Mouse (Mus musculus): ENCODE results near the gene Hist2h2ab. TPM values are rescaled to one million over a fixed set of nuclear protein-coding genes. Genes with fewer than 3 reads are reported as not detected.

The Hist2h2ab gene
- polyA plus RNA-seq, 1 experiment from 2014 or later, result 0.92 TPM

- no peaks in the 10 kb centered on the region for H3K9me3 ChIP-seq (replicated peaks; ENCODE audit: control insufficient read depth, low read length)
- H3K36me3 ChIP-seq (ENCODE audit: control insufficient read depth, insufficient read depth, low read length), result peaks cover 24% of the 10 kb centered on the region
- 88% methylated on average over 4 of the region's 4 CpGs for WGBS
- H3K27ac ChIP-seq (ENCODE audit: low read length), result no peak overlapping the region
- no peak for ATAC-seq (ENCODE audit: insufficient read depth, low FRiP score)
- no peaks in the 10 kb centered on the region for H3K27me3 ChIP-seq (ENCODE audit: control insufficient read depth, insufficient read depth, low read length)
- peaks cover 24% of the 10 kb centered on the region for H3K4me1 ChIP-seq (ENCODE audit: control insufficient read depth, insufficient read depth, low read length)
- H3K4me3 ChIP-seq (replicated peaks; ENCODE audit: low read length), result no peak overlapping the region
- H3K9ac ChIP-seq (ENCODE audit: low read length), result no peak overlapping the region
- no peak overlapping the region for H3K4me2 ChIP-seq (ENCODE audit: low read depth, low read length)
Measured at GRCm38 (mm10) chr3:96178427-96178826, 41.2 kb upstream of the Hist2h2ab start.

GRCm38 (mm10) chr3:96178902-96179301, 40.8 kb upstream of the Hist2h2ab start:
- Histone ChIP-seq H3K4me2 (ENCODE audit: low read depth, low read length) (no peak overlapping the region), H3K27ac (ENCODE audit: low read length) (no peak overlapping the region), H3K4me3 (replicated peaks; ENCODE audit: low read length) (no peak overlapping the region), H3K9ac (ENCODE audit: low read length) (no peak overlapping the region), H3K4me1 (ENCODE audit: control insufficient read depth, insufficient read depth, low read length) (peaks cover 24% of the 10 kb centered on the region), H3K9me3 (replicated peaks; ENCODE audit: control insufficient read depth, low read length) (no peaks in the 10 kb centered on the region), H3K36me3 (ENCODE audit: control insufficient read depth, insufficient read depth, low read length) (peaks cover 24% of the 10 kb centered on the region), H3K27me3 (ENCODE audit: control insufficient read depth, insufficient read depth, low read length) (no peaks in the 10 kb centered on the region)
- no peak for ATAC-seq (ENCODE audit: insufficient read depth, low FRiP score)
- 84% methylated on average over 2 of the region's 2 CpGs for WGBS

- no peaks in the 10 kb centered on the region for H3K27me3 ChIP-seq (ENCODE audit: control insufficient read depth, insufficient read depth, low read length)
- no peak overlapping the region for H3K4me2 ChIP-seq (ENCODE audit: low read depth, low read length)
- ATAC-seq (ENCODE audit: insufficient read depth, low FRiP score), result no peak
- peaks cover 22% of the 10 kb centered on the region for H3K36me3 ChIP-seq (ENCODE audit: control insufficient read depth, insufficient read depth, low read length)
- 61% methylated on average over 4 of the region's 4 CpGs for WGBS
- H3K4me1 ChIP-seq (ENCODE audit: control insufficient read depth, insufficient read depth, low read length), result peaks cover 21% of the 10 kb centered on the region
- H3K9ac ChIP-seq (ENCODE audit: low read length), result no peak overlapping the region
- no peaks in the 10 kb centered on the region for H3K9me3 ChIP-seq (replicated peaks; ENCODE audit: control insufficient read depth, low read length)
- H3K4me3 ChIP-seq (replicated peaks; ENCODE audit: low read length), result no peak overlapping the region
- H3K27ac ChIP-seq (ENCODE audit: low read length), result no peak overlapping the region
Measured at GRCm38 (mm10) chr3:96179531-96179930, 40.1 kb upstream of the Hist2h2ab start.

DNA sequence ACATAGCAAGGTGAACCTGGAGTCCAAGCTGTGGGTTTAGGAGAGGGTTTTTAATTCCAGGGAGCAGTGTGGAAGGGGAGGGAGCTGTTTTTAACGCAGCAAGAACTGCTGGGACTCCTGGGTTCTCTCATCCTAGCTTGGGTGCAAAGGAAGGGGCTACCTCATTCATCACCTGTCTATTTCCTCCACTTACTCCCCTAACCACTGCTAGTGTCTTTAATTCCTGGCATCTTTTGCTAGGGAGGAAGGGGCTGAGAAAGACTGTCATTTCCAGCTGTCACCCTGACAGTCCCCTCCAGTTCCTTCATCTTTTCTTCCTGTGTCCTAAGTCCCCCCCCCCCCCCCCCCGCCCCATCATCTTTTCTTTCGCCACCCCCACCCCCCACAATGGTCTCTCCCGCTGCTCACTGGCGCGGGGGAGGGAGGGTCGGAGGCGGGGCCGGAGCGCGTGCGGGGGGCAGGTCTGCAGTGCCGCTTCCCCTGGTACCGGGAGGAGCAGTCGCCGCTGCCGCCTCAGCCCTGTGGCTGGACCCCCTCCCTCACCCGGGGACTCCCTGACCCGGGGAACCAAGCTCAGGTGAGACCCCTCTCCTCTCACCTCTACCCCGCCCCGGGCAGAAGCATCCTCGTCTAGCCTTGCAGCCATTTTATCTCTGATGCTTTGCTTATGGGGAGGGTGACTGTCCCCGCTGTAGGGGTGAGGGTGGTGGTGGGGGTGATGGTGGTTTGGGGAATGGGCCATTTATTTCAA, 38.8 kb upstream of the Hist2h2ab start, which contains the start of gene Sv2a:
Gene Sv2a, plus strand, starts transcription at position 425 of the 751 bp plus-strand sequence.
- no peaks in the 10 kb centered on the region for H3K9me3 ChIP-seq (replicated peaks; ENCODE audit: control insufficient read depth, low read length)
- ATAC-seq (ENCODE audit: insufficient read depth, low FRiP score), result peak; percentile 52; the same call in 1 of the 2 replicates
- H3K4me2 ChIP-seq (ENCODE audit: low read depth, low read length), result peak within 1 kb of the TSS; percentile 72
- H3K36me3 ChIP-seq (ENCODE audit: control insufficient read depth, insufficient read depth, low read length), result peaks cover 13% of the 10 kb centered on the region
- H3K9ac ChIP-seq (ENCODE audit: low read length), result peak within 1 kb of the TSS; percentile 75
- WGBS, result under 1% methylated on average over 15 of the region's 23 CpGs
- no peak within 1 kb of the TSS for H3K27ac ChIP-seq (ENCODE audit: low read length)
- H3K4me1 ChIP-seq (ENCODE audit: control insufficient read depth, insufficient read depth, low read length), result peaks cover 17% of the 10 kb centered on the region
- peak within 1 kb of the TSS; percentile 55 for H3K4me3 ChIP-seq (replicated peaks; ENCODE audit: low read length)
- H3K27me3 ChIP-seq (ENCODE audit: control insufficient read depth, insufficient read depth, low read length), result no peaks in the 10 kb centered on the region

DNA sequence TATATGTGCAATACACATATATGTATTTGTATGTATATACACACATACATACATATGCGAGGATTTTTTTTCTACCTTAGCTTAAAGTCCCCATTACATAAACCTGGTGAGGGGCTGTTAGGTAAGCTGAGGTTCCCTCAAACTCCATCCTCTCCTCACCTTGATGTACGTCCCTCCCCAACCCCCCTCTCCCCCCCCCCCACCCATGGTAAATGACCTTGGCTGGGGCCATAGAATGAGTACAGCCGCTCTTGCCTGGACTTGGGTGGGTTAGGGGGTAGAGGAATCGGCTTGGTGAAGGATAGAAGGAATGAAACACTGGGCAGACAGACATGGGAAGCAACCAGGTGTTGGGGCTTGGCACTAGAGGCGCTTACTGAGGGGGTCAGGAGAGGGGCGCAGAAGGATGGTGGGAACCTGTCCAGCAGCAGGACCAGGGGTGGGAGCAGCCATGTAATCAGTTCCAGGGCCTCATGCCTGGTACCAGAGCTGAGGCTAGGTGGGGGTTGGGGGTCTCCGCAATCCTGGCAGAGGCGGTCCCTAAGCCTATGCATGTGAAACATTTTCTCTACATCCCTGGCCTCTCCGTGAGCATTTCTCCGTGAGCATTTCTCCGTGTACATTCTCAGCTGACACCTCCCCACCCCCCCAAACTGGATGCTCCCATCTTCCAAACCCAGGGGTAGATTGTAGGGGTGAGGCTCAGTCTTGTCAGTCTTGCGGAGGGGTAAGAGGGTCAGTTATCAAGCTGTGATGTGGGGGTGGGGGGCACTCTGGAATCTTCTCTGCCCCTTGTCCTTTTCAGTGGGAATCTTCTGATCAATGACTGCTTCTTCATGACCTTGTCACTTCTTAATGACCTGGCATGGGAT, 37.9 kb upstream of the Hist2h2ab start:
- Histone ChIP-seq H3K9ac (ENCODE audit: low read length) (peak overlapping the region; percentile 75), H3K27ac (ENCODE audit: low read length) (no peak overlapping the region), H3K4me1 (ENCODE audit: control insufficient read depth, insufficient read depth, low read length) (peaks cover 17% of the 10 kb centered on the region), H3K36me3 (ENCODE audit: control insufficient read depth, insufficient read depth, low read length) (peaks cover 7% of the 10 kb centered on the region; the same call in 1 of the 2 replicates), H3K27me3 (ENCODE audit: control insufficient read depth, insufficient read depth, low read length) (no peaks in the 10 kb centered on the region), H3K4me2 (ENCODE audit: low read depth, low read length) (peak overlapping the region; percentile 72), H3K4me3 (replicated peaks; ENCODE audit: low read length) (peak overlapping the region; percentile 55), H3K9me3 (replicated peaks; ENCODE audit: control insufficient read depth, low read length) (no peaks in the 10 kb centered on the region)
- no peak for ATAC-seq (ENCODE audit: insufficient read depth, low FRiP score)
- 32% methylated on average over 12 of the region's 12 CpGs for WGBS

DNA sequence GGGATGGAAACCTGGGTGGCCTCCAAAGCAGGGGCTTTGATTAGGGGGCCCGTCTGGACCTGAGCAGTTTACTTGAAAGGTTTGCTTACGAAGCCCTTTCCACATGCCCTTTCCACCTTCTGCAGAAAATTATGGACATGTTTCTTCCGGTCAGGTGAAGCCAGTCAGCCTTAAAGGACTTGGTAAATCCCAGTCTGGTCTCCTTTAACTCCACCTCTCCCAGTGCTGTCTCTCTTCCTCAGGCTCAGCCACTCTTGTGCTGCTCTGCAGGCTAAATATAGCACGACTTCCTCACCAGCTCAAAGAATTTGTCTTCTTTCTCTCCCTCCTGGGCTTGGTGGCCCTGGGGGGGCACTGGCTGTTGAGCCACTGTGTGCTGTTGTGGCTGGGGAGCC, 37.3 kb upstream of the Hist2h2ab start:
- no peaks in the 10 kb centered on the region for H3K9me3 ChIP-seq (replicated peaks; ENCODE audit: control insufficient read depth, low read length)
- H3K4me1 ChIP-seq (ENCODE audit: control insufficient read depth, insufficient read depth, low read length), result peaks cover 17% of the 10 kb centered on the region
- ATAC-seq (ENCODE audit: insufficient read depth, low FRiP score), result no peak
- H3K4me3 ChIP-seq (replicated peaks; ENCODE audit: low read length), result no peak overlapping the region
- H3K27me3 ChIP-seq (ENCODE audit: control insufficient read depth, insufficient read depth, low read length), result no peaks in the 10 kb centered on the region
- no peak overlapping the region for H3K9ac ChIP-seq (ENCODE audit: low read length)
- H3K27ac ChIP-seq (ENCODE audit: low read length), result no peak overlapping the region
- peaks cover 7% of the 10 kb centered on the region; the same call in 1 of the 2 replicates for H3K36me3 ChIP-seq (ENCODE audit: control insufficient read depth, insufficient read depth, low read length)
- peak overlapping the region; percentile 72 for H3K4me2 ChIP-seq (ENCODE audit: low read depth, low read length)
- WGBS, result 19% methylated on average over 4 of the region's 4 CpGs

GRCm38 (mm10) chr3:96192977-96193376, 26.7 kb upstream of the Hist2h2ab start:
- Histone ChIP-seq H3K9me3 (replicated peaks; ENCODE audit: control insufficient read depth, low read length) (no peaks in the 10 kb centered on the region), H3K4me3 (replicated peaks; ENCODE audit: low read length) (no peak overlapping the region), H3K27me3 (ENCODE audit: control insufficient read depth, insufficient read depth, low read length) (no peaks in the 10 kb centered on the region), H3K36me3 (ENCODE audit: control insufficient read depth, insufficient read depth, low read length) (no peaks in the 10 kb centered on the region), H3K4me1 (ENCODE audit: control insufficient read depth, insufficient read depth, low read length) (peaks cover 7% of the 10 kb centered on the region), H3K4me2 (ENCODE audit: low read depth, low read length) (no peak overlapping the region), H3K27ac (ENCODE audit: low read length) (no peak overlapping the region), H3K9ac (ENCODE audit: low read length) (no peak overlapping the region)
- no peak for ATAC-seq (ENCODE audit: insufficient read depth, low FRiP score)
- WGBS, result 56% methylated on average over 12 of the region's 12 CpGs

- Histone ChIP-seq H3K27ac (ENCODE audit: low read length) (no peak overlapping the region), H3K36me3 (ENCODE audit: control insufficient read depth, insufficient read depth, low read length) (no peaks in the 10 kb centered on the region), H3K4me1 (ENCODE audit: control insufficient read depth, insufficient read depth, low read length) (peaks cover 7% of the 10 kb centered on the region), H3K27me3 (ENCODE audit: control insufficient read depth, insufficient read depth, low read length) (no peaks in the 10 kb centered on the region), H3K9me3 (replicated peaks; ENCODE audit: control insufficient read depth, low read length) (no peaks in the 10 kb centered on the region), H3K4me3 (replicated peaks; ENCODE audit: low read length) (no peak overlapping the region), H3K9ac (ENCODE audit: low read length) (no peak overlapping the region), H3K4me2 (ENCODE audit: low read depth, low read length) (no peak overlapping the region)
- WGBS, result 79% methylated on average over 10 of the region's 10 CpGs
- ATAC-seq (ENCODE audit: insufficient read depth, low FRiP score), result no peak
Measured at GRCm38 (mm10) chr3:96194966-96195365, 24.7 kb upstream of the Hist2h2ab start.

All from stomach, embryonic 16.5 days (tissue).